Mouse (Mus musculus) retina, adult 2 months (tissue): ENCODE results near the gene Ppil3.
A peak's percentile ranks its signal among the peaks of the same experiment; 100 is the strongest.

Experiments used
- DNase-seq: peaks from one replicate; pipeline ENCODE4 v3.0.0-alpha.2; 2012; ENCODE audit warnings: low read depth, low spot score

The Ppil3 gene

GRCm38 (mm10) chr1:58445143-58445722 is at the start of gene Ppil3, which contains the start of gene Nif3l1:
TSS of gene Ppil3 (minus strand) at chr1:58445486.
TSS of gene Nif3l1 (plus strand) at chr1:58445151.
- DNase-seq = peak; percentile 72

DNA sequence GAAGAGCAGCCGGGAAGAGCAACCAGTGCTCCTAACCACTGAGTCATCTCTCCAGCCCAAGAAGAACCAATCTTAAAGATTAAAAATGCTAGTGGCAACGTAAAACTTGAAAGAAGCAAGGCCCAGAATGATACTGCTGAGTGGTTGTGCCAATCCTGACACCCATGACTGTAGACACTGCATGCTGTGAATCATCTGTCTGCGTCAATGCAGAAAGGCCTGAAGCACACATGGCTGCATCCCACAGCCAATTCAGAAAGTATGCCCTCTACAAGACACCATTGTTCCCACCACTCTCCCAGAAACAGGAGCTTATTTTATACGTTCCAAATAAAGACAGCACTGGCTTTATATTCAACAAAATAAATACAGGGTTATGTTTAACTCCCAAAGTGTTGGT is 37.4 kb upstream of the Ppil3 start:
- DNase-seq = no peak

- DNase-seq = no peak
Observed at GRCm38 (mm10) chr1:58475662-58476061, 30.4 kb upstream of the Ppil3 start.

- no peak for DNase-seq
Observed at GRCm38 (mm10) chr1:58465561-58465960, 20.3 kb upstream of the Ppil3 start.

GRCm38 (mm10) chr1:58465042-58465441 is 19.8 kb upstream of the Ppil3 start:
- no peak for DNase-seq

- no peak for DNase-seq
Observed at GRCm38 (mm10) chr1:58463935-58464334, 18.6 kb upstream of the Ppil3 start.

DNA sequence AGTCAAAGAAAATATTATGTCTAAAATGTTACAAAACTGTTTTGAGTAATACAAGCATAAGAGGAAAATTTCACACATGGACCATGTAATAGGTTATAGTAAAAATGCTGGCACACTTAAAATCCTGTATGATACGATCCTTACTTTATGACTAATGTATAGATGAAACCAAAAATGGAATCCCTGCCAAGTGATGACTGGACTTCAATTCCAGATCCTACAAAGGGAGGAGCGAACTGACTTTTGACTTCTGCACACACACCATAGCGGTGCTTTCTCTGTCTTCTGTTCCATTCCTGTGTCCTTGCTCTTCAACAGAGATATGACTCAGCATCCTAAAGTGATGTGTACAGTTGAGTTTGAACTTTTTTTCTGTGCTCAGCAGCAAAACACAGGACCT is 15.3 kb upstream of the Ppil3 start:
- DNase-seq = no peak

GRCm38 (mm10) chr1:58458867-58459266 is 13.6 kb upstream of the Ppil3 start:
- DNase-seq = no peak

GRCm38 (mm10) chr1:58458175-58458574 is 12.9 kb upstream of the Ppil3 start:
- no peak for DNase-seq

- DNase-seq = no peak
Observed at GRCm38 (mm10) chr1:58454316-58454715, 9.0 kb upstream of the Ppil3 start.

GRCm38 (mm10) chr1:58448396-58448795 is 3.1 kb upstream of the Ppil3 start:
- no peak for DNase-seq

GRCm38 (mm10) chr1:58447766-58448165 is 2.5 kb upstream of the Ppil3 start:
- DNase-seq = no peak

DNA sequence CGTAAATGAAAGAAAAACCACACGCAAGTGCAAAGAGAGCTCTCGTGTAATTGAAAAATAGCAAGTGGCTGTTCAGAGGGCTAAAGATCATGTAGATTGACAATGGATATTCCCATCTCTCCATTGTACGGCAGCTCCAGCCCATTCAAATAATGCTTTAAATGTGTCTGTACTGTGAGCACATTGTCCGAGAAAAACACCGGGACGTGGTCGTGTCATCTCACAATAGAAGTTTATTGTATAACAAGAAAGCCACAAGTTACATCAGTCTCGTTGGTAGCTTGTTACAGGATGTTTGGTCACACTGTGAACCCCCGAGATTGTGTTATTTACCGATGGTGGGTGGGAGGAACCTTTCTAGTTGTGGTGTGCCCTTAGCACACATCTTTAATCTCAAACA is 575 bp upstream of the Ppil3 start:
- DNase-seq = no peak

GRCm38 (mm10) chr1:58444691-58445090 is 595 bp downstream of the Ppil3 start:
- no peak for DNase-seq

GRCm38 (mm10) chr1:58424551-58424950 is 20.7 kb downstream of the Ppil3 start:
- DNase-seq = no peak

DNA sequence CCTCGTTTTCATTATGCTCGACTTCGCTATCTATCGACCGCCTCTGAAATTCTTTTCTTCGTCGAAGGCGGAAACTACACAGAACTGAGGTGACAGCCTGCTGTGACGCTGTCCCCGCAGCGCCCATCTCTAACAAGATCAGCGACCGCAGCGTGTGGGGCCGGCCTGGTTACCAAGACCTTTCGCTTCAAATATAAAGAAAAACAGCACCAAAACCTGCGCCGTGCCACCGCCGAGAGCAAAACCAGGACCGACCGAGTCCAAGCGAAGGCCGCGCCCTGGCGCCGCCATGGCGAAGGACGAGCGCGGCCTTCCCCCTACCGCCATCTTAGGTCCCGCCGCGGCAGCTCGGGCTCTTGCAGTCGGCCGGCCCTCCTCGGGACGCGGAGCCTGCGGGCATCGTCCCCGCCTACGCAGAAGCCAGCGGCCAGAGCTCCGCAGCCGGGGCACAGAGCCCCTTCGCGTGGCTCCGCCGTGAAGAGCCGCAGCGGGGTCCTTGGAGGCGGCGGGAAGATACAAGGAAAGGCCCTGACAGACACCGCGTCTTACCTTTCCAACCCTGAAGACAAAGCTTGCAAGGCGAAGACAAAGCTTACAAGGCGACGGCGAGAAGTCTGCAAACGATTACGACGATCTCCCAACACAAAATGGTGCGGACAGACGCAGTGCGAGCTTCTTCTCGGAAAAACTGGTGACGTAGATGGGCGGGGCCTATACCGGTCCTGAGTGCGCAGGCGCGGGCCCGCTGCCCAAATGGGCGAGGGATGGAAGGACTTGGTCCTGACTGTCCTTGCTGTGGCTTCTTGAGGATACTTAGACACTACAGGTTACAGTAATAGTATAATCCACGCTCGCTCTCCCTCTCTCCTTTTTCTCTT is 21.7 kb downstream of the Ppil3 start, which contains the start of gene Clk1:
TSS of gene Clk1 (minus strand) at position 696 of the 878 bp plus-strand sequence.
- DNase-seq = peak; percentile 85

GRCm38 (mm10) chr1:58422879-58423278 is 22.4 kb downstream of the Ppil3 start:
- peak; percentile 56 for DNase-seq

DNA sequence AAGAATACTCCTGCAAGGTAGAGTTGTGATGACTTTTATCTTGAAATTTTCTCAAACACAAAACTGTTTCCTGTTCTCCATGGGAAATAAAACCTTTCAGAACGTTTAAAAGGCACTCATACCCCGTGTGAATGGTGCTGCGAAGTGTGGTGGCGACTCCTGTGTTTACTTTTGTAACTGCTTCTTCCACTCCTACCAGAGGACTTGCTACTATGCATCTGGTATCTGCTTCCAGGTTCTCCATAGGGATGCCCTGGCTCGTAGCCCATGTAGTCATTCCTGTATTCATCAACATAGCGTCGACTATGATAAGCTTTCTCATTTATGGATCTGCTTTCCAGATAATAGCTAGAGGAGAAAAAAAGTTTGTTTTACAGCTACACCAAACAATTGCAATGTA is 24.3 kb downstream of the Ppil3 start:
- no peak for DNase-seq

GRCm38 (mm10) chr1:58420032-58420431 is 25.3 kb downstream of the Ppil3 start:
- no peak for DNase-seq

GRCm38 (mm10) chr1:58416048-58416447 is 29.2 kb downstream of the Ppil3 start:
- no peak for DNase-seq

DNA sequence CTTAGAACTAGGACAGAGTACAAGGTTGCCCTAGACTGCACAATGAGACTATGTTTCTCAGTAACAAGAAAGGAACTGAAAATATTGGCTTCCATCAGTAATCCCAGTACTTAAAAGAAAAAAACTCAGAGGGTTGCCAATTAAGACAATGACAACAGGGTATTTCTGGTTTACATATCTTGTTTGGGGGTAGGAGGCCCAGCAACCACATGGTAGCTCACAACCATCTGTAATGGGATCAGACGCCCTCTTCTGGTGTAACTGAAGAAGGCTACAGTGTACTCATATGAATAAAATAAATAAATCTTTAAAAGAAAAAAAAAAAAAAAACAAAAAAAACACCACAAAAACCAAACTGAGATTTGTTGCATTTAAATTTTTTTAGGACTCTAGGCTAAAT is 29.8 kb downstream of the Ppil3 start:
- DNase-seq = no peak

DNA sequence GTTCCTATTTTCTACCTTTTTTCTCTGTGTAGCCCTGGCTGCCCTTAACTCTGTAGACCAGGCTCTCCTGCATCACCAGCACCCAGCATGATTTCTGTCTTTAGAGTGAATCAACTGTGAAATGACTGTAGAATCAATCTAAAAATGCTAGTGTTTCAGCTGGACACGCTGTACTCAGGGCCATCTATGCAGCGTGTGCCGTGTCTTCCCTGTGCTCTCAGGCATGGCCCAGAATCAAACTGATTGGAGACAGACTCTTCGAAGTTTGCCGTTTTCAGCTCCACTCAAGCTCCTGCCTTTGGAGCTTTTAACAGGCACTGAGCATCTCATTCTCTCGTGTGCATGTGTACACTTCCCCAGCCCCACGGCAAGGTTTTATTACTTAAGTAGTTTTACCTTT is 34.5 kb downstream of the Ppil3 start:
- no peak for DNase-seq

- DNase-seq = no peak
Observed at GRCm38 (mm10) chr1:58410198-58410588, 35.1 kb downstream of the Ppil3 start.
